Mouse (Mus musculus): ENCODE results near the gene Rimbp2.
"Not testable (repeated sequence)": the region's sequence is repeated elsewhere in the genome, so short reads cannot be mapped to it uniquely, and the experiment has no call there.

Rimbp2 gene

DNA sequence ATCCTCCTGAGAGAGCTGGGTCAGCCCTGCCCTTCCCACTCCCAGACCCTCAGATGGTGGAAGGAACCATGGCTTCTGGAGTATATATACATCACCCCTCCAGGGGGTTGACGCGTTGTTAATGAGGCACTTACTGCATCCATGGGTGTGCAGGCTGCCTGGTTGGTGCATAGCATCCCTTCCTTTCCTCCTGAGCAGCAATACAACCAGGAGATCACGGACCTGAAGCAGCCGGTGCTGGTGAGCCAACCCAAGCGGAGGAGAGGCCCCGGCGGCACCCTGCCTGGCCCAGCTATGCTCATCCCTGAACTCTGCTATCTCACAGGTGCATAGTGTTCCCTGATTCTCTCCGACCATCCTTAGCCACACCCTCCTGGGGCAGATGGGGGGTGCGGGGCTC is 208.1 kb downstream of the Rimbp2 start:
- no peak for DNase-seq (ENCODE audit: low read depth, low spot score)

DNA sequence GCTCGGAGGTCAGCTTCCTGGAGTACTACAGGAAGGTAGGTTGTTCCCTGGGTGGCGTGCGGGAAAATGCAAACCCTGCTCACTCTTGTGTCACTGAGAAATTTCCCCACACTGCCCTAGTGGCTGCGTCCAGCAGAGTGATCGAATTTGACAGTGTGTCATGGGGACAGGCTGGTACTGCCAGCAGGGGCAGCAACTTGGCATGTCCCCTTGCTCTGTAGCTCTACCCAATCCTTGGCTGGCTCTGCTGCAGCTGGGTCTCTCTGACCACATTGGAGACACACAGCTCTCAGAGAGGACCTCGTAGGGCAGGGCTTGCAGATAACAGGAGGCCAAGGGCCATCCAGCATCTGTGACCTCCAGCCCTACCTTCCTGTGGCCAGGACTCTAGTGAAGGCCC is 208.9 kb downstream of the Rimbp2 start:
- DNase-seq (ENCODE audit: low read depth, low spot score): no peak

DNA sequence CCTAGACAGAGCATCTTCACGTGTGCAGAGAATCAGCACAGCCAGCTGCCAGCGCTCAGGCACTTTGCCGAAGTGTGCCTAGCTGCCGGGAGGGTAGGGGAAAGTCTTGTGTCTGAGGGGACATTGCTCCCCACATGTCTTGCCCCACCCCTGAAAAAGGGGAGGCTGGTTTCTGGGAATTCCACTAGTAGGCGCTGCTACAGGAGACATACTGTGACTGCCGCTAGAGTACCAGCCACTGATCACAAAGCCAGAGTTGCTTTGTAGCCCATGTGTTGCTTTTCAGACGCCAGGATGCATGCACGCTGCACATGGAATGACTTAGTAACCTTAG is 213.5 kb downstream of the Rimbp2 start:
- DNase-seq (ENCODE audit: low read depth, low spot score): no peak

DNA sequence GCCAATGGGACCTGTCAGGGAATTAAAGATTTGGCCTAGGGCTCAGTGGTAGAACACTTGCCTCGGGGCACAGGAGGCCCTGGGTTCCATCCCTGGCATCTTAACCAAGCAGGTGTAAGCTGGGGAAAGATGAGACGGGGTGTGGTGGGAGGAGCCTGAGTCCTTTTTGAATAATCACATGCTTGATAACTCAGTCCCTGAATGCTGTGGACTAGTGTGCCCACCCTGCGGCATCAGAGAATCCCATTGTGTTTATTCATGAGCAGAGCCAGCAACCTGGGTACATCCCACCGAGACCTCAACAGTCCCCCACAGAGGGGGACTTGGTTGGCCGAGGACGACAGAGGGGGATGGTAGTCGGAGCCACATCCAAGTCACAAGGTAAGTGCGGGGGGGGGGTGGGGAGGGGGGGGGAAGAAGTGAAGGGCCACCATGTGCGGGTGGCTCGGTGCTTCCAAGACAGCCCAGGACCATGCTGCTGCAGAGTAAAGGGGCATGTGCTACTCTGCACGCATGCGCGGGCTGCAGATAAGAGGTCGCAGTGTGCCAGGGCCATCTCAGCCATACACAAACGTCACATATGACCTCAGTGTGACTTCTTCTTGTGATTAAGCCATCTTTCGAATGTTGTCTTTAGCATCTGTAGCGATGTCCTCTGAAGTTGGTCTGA is 214.0 kb downstream of the Rimbp2 start:
- DNase-seq (ENCODE audit: low read depth, low spot score): no peak

DNA sequence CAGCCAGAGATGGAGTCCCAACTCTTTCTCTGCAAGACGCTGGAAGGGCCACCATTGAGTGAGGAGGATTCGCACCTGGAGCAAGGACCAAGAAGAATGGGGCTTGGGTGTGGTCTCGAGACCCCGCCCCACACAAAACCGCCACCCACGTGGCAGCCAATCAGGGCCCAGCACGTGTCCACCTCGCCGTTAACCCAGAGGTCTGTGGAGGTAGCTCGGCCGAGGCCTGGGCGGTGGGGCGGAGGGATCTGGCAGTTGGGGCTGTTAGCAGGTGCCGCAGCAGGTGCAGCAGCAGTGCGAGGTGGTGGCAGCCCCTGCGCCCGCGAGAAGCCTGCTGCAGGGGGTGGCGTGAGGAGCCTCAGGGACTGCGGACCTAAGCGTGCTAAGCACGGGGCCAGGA is 217.4 kb downstream of the Rimbp2 start:
- DNase-seq (ENCODE audit: low read depth, low spot score): no peak

DNA sequence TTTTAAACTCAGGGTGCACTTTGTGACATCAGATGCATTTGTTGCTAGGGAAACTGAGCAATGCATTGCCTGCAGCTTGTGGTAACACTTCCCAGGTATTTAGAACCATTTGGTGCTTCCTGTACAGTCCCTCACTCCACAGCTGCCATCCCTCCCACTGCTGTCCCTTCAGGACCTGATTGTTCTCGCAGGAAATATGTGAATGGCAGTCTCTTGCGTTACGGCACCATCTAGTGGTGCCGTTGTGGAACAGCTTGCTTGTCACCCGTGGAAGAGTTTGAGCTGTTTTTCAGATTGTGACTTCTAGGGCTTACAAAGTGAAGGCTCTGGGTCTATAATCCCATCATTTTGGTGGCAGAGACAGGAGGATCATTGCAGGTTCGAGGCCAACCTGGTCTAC is 219.3 kb downstream of the Rimbp2 start:
- DNase-seq (ENCODE audit: low read depth, low spot score): peak; percentile 56

DNA sequence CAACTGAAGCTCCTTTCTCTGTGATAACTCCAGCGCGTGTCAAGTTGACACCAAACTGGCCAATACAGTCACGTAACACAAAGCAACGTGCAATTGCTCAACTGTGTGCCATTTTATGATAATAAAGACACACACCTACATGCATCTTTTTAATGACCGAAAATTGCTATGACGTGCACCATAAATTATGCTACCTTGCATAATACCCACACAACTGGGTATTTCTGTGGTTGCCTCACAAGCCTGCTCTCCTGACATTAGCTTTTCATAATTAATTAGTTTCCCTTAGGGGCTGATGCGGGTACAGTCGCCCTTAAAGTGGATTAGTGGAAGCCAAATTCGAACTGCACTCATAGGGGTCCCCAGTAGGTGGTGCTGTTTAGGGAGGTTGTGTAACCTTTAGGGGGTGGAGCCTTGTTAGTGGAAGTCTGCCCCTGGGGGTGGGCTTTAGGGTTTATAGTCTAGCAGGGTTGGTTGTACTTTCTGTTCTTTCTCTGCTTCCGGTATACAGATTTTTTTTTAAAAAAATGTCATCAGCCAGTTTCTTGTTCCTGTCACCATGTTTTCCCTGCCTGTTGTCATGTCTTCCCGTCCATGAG is 220.8 kb downstream of the Rimbp2 start:
- DNase-seq (ENCODE audit: low read depth, low spot score): no peak

DNA sequence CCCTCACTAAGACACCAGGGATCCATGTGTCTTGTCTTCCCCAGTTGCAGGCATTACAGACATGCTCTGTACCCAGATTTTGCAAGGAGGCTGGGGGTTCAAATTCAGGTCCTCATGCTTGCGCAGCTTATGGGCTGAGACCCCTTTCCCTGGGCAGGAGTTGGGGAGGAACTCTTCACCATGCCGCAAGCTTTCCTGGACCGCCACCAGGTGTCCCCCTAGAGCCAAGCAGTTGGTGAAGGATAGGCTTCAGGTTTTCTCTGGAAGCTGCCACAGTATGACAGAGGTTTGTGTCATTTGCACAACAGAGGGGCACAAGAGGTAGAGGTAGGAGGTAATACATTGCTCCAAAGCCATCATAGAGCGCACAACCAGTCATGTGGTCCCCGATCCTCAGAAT is 222.7 kb downstream of the Rimbp2 start:
- no peak for DNase-seq (ENCODE audit: low read depth, low spot score)

DNA sequence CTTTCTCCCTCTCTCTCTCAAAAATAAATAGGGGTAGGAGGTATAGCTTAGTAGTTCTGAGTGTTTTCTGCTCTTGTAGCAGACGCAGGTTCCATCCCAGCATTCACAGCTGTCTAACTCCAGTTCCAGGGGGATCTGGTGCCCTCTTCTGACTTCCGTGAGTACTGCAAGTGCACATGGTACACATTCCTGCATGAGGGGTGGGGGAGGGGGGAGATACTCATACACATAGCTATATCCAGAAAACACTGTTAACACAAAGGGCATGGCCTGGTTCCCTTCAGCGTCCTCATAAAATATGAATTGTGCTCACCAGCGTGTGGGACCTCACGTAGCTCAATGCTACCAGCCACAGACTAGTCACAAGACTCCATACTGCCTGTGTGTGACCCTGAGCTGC is 223.9 kb downstream of the Rimbp2 start:
- DNase-seq (ENCODE audit: low read depth, low spot score): no peak

DNA sequence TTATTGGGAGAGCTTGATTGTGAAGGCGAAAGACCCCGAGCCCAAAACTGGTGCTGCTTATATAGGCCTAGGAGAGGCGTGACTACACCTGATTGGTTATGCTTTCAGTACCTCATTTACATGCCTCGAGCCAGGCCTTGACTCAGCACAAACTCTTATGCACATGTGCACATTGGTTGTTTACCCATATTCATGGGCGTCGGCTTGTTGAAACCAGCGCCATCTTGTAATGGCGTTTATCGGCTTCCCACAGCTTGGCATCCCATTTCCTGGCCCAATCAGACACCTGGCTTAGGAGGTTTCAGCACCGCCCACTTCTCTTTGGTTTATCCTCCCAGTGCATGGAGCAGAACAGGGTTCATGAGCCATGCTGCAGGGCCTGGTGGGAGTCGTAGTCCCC is 232.8 kb downstream of the Rimbp2 start:
- DNase-seq (ENCODE audit: low read depth, low spot score): not testable (repeated sequence)

DNA sequence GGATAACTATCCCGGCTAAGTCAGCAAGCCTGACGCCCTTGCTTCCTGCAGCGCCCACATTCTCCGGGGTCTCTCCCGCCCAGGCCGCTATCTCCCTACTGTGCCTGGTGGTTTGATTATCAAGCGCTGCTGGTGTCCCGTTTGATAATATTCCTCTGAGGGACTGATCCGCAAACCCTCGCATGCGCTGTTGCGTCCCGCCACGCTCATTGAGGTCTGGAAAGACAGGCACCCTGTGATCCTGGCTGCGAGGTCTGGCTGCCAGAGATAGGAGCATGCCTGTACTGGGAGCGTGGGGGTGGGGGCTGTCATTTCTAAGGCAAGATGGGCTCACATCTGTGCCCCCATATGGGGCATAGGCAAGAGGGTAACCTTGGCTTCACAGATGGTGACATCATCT is 238.1 kb downstream of the Rimbp2 start:
- DNase-seq (ENCODE audit: low read depth, low spot score): no peak

DNA sequence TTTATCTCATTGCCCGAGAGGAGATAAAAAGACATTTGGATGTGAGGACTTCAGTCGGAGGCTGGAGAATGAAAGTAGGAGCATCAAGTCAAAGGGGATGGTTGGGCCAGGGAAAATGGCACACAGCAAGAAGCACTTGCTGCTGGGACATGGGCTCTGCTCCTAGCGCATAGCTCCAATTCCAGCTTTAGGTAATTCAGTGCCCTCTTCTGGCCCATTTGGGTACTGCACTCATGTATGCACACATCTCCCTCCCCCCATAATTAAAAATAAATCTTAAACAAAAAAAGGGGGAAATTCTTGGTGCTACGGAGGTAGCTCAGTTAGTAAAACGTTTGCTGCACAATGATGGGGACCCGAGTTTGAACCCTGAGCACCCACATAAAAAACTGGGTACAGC is 241.4 kb downstream of the Rimbp2 start:
- peak; percentile 11 for DNase-seq (ENCODE audit: low read depth, low spot score)

DNA sequence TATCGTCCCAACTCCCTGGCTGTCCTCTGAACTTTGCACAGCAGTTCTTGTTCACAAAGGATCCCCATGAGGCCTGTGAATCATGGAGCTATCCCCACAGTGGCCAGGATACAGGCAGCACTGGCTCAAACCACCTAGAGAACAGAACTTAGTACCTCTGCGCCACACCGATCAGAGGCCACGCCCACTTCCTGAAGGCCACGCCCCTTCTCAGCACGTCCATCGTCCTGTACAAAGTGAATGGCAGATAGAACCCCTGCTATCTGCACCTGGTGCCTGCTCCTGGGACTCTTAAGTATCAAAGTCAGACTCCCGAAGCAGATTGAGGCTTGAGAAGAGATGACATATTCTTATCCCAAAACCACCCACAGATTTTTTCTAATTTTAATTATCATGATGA is 242.7 kb downstream of the Rimbp2 start:
- no peak for DNase-seq (ENCODE audit: low read depth, low spot score)

DNA sequence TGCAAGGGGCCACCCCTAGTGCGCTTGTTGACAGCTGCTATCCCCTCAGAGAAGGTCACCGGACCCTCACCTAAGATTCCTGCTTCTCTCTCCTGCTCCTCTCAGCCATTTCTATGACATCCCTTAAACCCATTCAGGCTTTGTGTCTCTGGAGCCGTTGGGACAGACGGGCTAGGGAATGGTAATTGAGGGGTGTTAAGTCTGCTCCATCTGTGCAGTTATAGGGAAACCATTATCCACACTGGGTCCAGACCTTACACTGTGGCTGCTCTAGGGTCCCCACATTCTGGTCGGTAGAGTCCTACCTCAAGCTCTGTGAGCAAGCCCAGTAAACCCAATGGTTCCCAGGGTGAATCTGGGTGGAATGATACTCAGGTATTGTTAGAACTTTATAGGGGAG is 244.4 kb downstream of the Rimbp2 start:
- DNase-seq (ENCODE audit: low read depth, low spot score): no peak

All from 3T3-L1 (cell line).